Mouse (Mus musculus) ZHBTc4 (cell line): ENCODE data around the gene Mymk.

Experiments
- DNase-seq: peaks from one replicate; pipeline ENCODE4 v3.0.0-alpha.2; 2011; ENCODE audit warnings: low read depth, low spot score

The Mymk gene

DNA sequence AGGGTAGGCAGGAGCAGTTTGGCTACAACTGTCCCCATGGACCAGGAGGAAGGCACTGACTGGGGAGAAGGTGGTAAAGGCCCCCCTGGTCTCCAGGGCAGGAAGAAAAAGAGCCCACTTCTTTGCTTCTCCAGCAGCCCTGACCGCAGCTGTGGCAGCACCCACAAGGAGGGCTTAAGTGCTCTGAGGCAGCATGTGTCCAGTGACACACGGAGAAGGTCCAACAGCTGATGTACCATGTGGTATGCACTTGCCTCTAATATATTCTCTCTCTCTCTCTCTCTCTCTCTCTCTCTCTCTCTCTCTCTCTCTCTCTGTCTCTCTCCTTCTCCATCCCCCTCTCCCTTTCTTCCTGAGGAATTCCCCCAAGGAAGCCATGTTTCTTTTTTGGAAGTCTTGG is at the start of gene Mymk:
TSS of gene Mymk (minus strand) at position 202 of the 400 bp plus-strand sequence.
- DNase-seq, result no peak

GRCm38 (mm10) chr2:27120241-27120641 is 48.3 kb upstream of the Mymk start:
- no peak for DNase-seq

DNA sequence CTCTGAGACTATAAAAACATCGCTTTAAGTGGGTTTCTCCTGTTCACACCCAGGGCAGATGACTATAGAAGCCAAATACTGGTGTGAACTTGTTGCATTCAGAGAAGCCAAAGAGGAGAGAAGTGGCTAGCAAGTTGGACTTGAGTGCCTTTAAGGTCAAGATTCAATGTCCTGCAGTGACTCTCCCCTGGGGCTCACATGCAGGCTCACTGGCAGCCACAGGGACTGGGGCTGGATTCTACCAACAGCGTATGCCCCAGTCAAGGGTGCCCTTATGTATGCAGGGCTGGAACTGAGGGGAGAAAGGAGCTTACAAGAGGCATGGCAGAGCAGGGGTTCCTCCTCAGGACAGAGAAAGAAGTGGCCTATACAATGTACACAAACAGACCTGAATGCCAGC is 47.8 kb upstream of the Mymk start:
- no peak for DNase-seq

- DNase-seq, result no peak
Observed at GRCm38 (mm10) chr2:27118452-27118851, 46.5 kb upstream of the Mymk start.

- DNase-seq, result no peak
Observed at GRCm38 (mm10) chr2:27114169-27114568, 42.2 kb upstream of the Mymk start.

DNA sequence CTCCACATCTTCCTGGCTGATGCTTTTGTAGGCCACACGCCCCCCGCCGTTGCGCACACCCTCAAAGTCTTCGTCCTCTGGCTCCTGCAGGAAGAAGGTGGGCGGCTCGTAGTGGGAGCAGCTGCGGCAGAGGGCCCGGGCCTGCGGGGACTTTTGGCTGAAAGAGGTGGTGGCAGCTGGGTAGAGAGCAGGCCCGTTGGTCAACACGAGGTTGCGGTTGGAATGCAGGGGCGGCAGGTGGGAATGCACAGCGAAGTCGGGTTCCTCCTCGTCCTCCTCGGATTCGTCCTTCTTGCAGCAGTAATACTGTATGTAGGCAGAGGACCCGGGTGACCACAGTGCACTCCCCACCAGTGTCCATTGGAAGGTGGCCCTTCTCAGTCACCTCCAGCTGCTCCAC is 40.6 kb upstream of the Mymk start:
- peak; percentile 27 for DNase-seq

GRCm38 (mm10) chr2:27109052-27109451 is 37.1 kb upstream of the Mymk start:
- DNase-seq, result no peak

GRCm38 (mm10) chr2:27108144-27108543 is 36.2 kb upstream of the Mymk start:
- DNase-seq, result no peak

GRCm38 (mm10) chr2:27106816-27107215 is 34.8 kb upstream of the Mymk start:
- no peak for DNase-seq

DNA sequence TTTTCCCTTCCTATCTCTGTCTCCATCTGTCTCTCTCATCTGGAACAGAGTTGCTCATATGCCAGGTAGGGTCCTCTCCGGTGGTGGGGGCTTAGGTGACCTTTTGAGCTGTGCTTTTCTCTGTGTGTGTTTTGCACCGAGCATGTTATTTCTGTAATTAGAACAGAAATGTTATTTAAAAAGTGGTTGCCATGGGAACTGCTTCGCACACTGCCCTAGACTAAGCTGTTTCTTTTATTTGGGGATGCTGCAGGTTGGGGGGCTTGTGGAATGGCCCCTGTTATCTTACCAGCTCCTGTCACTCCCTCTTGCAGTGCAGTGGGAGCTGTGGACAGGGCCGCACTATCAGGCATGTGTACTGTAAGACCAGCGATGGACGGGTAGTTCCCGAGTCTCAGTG is 31.6 kb upstream of the Mymk start:
- DNase-seq, result no peak

DNA sequence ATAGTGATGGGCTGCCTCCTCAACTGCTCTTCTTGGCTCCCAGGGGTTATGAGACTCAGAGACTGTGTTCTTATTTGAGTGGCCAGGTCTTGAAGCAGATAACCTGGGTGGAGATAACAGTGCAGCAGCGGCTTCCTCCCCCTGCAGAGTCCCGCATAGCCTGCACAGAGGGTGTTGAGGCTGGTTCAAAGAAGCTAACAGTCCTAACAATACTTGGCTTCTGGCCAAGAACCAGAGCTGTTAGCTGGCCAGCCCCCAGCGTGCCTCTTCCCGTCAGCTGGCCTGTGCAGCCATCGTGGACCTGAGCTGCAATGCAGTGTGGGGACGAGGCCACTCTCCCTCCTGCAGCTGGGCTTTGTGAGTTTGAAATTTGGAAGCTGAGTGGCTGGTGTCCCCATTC is 25.8 kb upstream of the Mymk start:
- DNase-seq, result no peak

GRCm38 (mm10) chr2:27097241-27097656 is 25.3 kb upstream of the Mymk start:
- no peak for DNase-seq

DNA sequence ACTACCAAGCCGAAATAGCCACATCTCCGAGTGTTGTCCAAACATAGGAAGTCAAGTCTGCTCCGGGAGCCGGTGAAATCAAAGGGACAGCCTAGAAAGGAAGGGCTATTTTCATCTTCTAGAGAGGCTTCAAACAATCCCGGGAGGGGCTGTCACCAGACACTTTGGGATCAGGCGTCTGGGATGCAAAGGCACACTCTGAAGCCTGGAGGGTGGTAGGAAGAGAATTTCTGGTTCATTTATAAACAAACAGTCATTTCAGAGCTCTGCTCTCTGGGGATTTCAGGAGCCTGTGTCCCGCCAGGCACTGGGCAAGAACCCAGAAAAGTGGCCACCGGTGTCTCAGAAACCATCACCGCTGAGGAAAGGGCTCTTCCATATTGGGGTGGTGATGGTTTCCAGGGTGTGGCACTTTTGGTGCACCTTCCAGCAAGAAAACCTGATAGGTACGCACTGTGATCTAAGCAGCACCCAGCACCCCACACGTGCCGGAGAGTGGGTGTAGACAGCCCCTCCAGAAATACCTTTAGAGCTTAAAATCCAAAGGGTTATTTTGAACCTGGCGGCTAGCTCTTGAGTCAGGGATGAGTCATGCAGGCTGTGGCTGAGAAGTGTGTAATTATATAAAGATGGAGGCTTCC is 24.5 kb upstream of the Mymk start:
- DNase-seq, result no peak

DNA sequence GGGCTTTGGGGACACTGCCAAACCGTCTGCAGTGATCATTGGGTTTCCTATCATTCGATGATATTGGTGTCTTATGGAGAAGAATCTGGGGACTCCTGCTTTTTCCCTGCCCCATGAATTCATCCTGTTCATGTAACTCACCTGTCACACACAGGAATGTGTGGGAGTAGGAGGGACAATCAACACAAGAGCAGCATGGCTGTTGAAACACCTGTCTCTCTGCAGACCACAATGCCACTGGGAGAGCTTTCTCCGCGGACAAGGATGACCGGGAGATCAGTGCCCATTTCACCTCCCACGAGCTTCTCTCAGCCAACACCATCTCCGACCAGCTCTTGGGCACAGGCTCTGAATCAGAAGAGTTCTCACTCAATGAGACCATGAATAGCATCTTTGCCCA is 23.2 kb upstream of the Mymk start:
- no peak for DNase-seq

DNA sequence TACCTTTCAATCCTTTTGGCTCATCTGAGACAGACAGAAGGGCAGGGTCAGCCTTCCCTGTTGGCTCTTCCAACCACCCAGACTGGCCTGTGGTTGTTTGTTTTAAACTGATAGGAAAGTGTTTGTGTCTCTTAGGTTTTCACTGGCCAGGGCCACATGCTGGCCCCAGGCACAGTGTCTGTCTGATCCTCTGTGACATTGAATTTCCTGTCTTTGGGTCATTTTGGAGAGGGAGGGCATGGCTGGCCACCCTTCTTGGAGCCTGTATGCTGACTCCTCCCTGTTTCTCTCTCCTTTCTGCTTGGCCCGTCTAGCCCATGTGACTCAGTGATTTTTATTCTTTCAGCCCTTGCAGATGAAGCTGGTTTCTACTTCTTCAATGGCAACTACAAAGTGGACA is 17.3 kb upstream of the Mymk start:
- no peak for DNase-seq

DNA sequence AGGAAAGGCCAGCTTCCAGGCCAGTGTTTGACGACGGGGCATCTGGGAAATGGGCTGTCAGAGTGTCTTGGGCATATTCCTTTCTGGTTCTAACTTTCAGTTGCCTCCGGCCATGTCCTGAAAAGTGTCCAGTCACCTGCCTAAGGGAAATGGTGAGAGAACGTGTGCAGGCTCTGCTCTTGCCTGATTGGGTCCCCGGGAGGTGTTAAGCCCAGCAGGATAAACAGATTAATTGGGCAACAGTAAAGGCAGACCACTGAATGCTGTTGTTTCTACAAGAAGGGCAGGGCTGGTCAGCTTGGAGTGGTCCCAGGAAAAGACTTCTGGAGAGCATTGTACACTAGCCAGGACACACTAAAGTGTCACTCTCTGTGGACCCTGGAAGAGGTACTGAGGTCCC is 16.7 kb upstream of the Mymk start:
- no peak for DNase-seq

DNA sequence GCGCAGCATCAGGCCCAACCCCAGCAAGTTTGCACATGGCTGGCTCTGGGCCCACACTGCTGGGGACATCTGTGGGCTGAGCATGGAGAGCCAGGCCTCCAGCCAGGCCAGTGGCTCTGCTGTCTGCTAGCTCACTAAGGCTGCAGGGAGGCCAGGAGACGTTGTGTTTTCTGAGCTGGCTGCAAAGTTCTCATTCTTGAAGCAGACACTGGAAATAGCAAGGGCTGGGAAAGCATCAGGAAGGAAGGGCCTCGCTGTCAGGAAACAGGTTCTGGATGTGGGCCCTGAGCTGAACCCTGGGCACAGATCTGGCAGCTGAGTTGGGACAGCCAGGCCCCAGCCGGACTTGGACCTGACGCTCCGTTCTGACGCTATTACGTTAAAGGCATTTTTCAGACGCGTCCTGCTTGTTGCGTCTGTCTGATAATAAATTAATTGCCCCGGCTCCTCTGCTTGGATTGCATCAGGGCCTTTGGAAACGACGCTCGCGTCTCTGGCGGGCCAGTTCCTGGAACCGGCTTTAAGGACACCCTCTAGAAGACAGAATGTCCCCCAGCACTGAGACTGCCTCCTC is 16.2 kb upstream of the Mymk start:
- DNase-seq, result no peak

GRCm38 (mm10) chr2:27087581-27087980 is 15.6 kb upstream of the Mymk start:
- DNase-seq, result no peak

DNA sequence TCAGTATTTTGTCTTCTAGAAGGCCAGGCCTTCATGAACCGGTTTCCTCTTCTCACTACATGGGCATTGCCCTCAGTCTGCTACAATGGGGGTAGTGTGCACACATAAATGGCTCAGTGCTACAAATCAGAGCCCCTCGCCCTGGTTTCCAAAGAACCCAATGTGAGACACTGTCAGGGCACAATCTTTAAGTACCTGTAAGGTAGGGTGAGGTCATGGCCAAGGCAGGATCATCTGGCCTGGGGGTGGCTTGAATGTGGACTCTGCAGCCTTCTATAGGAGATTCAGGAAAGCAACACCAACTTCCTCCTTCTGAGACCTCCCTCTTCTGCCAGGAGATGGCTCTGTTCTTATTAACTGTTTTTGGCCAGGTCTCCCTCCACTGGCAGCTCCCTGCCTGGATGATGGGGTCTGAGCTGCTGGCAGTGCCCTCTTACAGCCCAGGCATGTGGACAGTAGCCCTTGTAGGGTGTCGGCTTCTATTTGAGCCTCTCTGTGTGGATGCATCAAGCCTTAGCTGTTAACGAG is 14.6 kb upstream of the Mymk start:
- DNase-seq, result no peak

GRCm38 (mm10) chr2:27085801-27086200 is 13.8 kb upstream of the Mymk start:
- DNase-seq, result no peak

DNA sequence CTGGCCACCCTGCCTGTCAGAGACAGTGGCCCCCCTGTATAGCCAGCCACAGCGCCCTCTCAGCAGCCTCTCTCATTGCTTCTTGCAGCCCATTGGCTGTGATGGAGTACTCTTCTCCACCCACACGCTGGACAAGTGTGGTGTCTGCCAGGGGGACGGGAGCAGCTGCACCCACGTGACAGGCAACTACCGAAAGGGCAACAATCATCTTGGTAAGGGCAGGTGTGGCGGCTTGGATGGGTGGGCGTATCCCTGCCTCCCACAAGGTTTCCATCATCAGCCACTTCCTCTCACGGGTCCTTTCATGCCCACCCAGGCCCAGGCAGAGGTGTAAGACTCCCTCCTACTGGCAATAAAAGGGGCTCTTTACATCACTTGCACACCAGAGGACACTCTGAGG is 13.0 kb upstream of the Mymk start:
- DNase-seq, result no peak

DNA sequence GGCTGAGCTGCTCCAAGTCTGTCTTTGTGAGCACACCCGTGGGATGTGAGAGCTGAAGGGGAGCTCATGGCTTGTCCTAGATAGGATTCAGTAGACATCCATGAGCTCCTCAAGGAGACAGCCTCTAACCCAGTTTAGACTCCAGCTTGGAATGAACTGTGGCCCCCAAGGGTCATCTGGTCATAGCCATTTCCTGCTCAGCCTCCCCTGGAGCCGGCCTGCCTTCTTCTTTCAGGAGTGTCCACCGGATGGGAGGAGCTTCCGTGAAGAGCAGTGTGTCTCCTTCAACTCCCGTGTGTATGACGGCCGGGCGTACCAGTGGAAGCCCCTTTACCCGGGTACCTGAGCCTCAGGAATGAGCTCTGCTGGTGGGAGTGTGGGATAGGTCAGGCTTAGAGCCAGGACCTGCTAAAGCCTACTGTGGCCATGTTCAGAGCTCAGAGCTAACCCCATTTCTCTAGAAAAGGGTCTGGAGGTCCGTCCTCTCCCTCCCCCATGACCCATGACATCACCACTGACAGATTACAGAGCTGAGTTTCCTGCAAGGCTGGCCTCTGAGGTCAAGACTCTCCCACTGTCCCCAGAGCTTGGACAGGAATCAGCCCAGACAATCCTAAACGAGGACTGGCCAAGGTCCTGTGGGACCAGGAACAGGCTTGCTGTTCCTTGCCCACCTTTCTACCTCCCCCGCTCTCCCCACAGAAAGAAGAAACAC is 11.9 kb upstream of the Mymk start:
- no peak for DNase-seq

GRCm38 (mm10) chr2:27079649-27080048 is 7.7 kb upstream of the Mymk start:
- no peak for DNase-seq
